Mouse (Mus musculus) C2C12 (cell line): Measurements from ENCODE around the gene Rhd. TPM values are rescaled to one million over a fixed set of nuclear protein-coding genes. Genes with fewer than 3 reads are reported as not detected.
"Not testable (repeated sequence)": the region's sequence is repeated elsewhere in the genome, so short reads cannot be mapped to it uniquely, and the experiment has no call there.

Source experiments
- H3K27me3 ChIP-seq: one replicate; pipeline ENCODE4 v1.6.1; 2011; ENCODE audit not compliant: control insufficient read depth, insufficient read depth, insufficient read length
- H3K36me3 ChIP-seq: one replicate; pipeline ENCODE4 v1.6.1; 2011; ENCODE audit not compliant: control insufficient read depth, insufficient read depth
- H3K4me3 ChIP-seq: one replicate; pipeline ENCODE4 v1.5.1; 2011; ENCODE audit warnings: mild to moderate bottlenecking, control low read depth; ENCODE audit not compliant: poor library complexity, insufficient read depth, severe bottlenecking
- H3K79me2 ChIP-seq: one replicate; pipeline ENCODE4 v1.6.1; 2011; ENCODE audit not compliant: control insufficient read depth, insufficient read depth
- H3K79me3 ChIP-seq: one replicate; pipeline ENCODE4 v1.6.1; 2011; ENCODE audit warnings: low read depth, control low read depth
- H3ac ChIP-seq: one replicate; pipeline ENCODE3; 2011; ENCODE audit warnings: low read depth; ENCODE audit not compliant: control insufficient read depth, insufficient read length
- CEBPB ChIP-seq: IDR thresholded peaks from one replicate; pipeline ENCODE4 v1.6.1; 2011; ENCODE audit warnings: low read depth, mild to moderate bottlenecking, control low read depth, moderate library complexity
- CTCF ChIP-seq: IDR thresholded peaks from one replicate; pipeline ENCODE4 v1.5.1; 2011; ENCODE audit not compliant: control insufficient read depth, insufficient read depth, insufficient read length
- FOSL1 ChIP-seq: IDR thresholded peaks from one replicate; pipeline ENCODE4 v1.8.0; 2011; ENCODE audit warnings: mild to moderate bottlenecking, low read length; ENCODE audit not compliant: poor library complexity, insufficient read depth, severe bottlenecking
- MAX ChIP-seq: IDR thresholded peaks from one replicate; pipeline ENCODE4 v1.6.1; 2011; ENCODE audit warnings: mild to moderate bottlenecking, control low read depth
- MYOD1 ChIP-seq: IDR thresholded peaks from one replicate; pipeline ENCODE4 v1.6.1; 2011; ENCODE audit warnings: low read depth; ENCODE audit not compliant: control insufficient read depth, insufficient read length
- MYOG ChIP-seq: IDR thresholded peaks from one replicate; pipeline ENCODE4 v1.6.1; 2011; ENCODE audit not compliant: control insufficient read depth, insufficient read length; ENCODE audit errors: extremely low read depth
- USF1 ChIP-seq: IDR thresholded peaks from one replicate; pipeline ENCODE4 v1.6.1; 2011; ENCODE audit warnings: low read depth, mild to moderate bottlenecking, control low read depth, moderate library complexity
- polyA plus RNA-seq: library from polyadenylated mRNA; unstranded; fragments of >200 nt; fragmentation: generic; extraction: Trizol; gene quantifications from one replicate; pipeline ENCODE4 v1.2.1, GENCODE M21; 2012; ENCODE audit warnings: missing spikeins

The Rhd gene
- polyA plus RNA-seq, 1 experiment, result 0.14 TPM

- Histone ChIP-seq H3K79me3 (no peaks in the 10 kb centered on the region), H3K36me3 (peaks cover 45% of the 10 kb centered on the region), H3ac (no peak overlapping the region), H3K4me3 (no peak overlapping the region), H3K27me3 (no peaks in the 10 kb centered on the region), H3K79me2 (no peaks in the 10 kb centered on the region)
- TF ChIP-seq CTCF (no peak), CEBPB (no peak), MYOG (no peak), MAX (no peak), USF1 (no peak), MYOD1 (no peak)
Measured at GRCm38 (mm10) chr4:134901126-134901525, 36.8 kb downstream of the Rhd start.

DNA sequence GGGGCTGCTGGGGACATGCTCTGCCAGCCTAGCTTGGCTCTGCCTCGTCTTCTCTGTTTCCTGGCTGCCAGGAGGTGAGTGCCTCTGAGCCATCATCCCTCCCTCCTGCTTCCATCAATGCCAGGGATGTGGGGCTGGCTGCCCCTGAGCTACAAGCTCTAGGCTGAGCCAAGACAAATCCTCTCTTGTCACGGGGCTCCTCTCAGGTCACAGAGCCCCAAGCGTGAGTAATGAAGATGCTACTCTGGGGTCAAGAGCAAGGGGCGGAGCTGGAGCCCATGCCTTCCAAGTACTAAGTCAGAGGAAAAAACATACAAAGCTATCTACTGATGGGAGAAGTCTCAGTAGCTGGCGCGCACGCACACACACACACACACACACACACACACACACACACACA is 38.7 kb downstream of the Rhd start:
- TF ChIP-seq FOSL1, result no peak
- no peak for TF ChIP-seq CEBPB
- no peak for TF ChIP-seq USF1
- no peak for TF ChIP-seq CTCF
- TF ChIP-seq MYOD1, result no peak
- no peak for TF ChIP-seq MYOG
- no peak for TF ChIP-seq MAX
- no peaks in the 10 kb centered on the region for H3K79me3 ChIP-seq
- no peaks in the 10 kb centered on the region for H3K79me2 ChIP-seq
- no peak overlapping the region for H3ac ChIP-seq
- peaks cover 45% of the 10 kb centered on the region for H3K36me3 ChIP-seq
- H3K27me3 ChIP-seq, result no peaks in the 10 kb centered on the region
- no peak overlapping the region for H3K4me3 ChIP-seq

DNA sequence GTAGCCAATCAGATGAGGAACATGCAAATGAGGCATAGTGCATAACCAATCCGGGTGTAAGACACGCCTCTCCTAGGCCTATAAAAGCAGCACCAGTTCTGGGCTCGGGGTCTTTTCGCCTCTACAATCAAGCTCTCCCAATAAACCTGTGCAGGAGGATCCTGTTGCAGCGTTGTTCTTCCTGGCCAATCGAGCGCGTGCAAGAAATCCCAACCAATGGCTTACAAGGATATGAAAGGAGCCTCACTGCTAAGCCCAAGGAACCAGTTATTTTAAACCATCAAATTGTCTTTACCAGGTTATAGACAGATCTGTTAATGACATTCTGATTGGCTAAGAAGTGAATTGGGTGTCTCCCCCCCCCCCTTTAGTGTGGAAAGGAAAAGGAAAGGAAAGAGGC is 47.1 kb downstream of the Rhd start:
- Histone ChIP-seq H3K36me3 (peaks cover 15% of the 10 kb centered on the region), H3K79me2 (peaks cover 28% of the 10 kb centered on the region)
- not testable (repeated sequence) for H3K4me3 ChIP-seq, H3K27me3 ChIP-seq, H3K79me3 ChIP-seq, H3ac ChIP-seq

DNA sequence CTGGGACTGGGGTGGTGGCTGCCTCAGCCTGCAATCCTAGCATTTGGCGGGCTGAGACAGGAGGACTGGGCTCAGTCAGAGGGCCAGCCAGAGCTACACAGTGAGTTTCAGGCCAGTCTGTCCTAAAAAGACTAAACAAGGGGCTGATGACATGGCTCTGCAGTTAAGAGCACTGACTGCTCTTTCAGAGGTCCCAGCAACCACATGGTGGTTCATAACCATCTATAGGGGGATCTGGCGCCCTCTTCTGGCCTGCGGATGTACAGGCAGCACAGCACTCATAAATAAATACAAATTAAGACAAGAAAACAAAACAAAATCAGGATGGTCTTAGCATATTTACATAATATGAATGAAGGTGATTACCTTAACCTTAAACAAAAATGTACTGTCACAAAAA is 49.1 kb downstream of the Rhd start:
- peaks cover 9% of the 10 kb centered on the region for H3K36me3 ChIP-seq
- TF ChIP-seq USF1 (no peak), FOSL1 (no peak), MAX (peak; percentile 71), MYOD1 (no peak), CEBPB (no peak), MYOG (no peak), CTCF (peak; percentile 10)
- H3K27me3 ChIP-seq, result no peaks in the 10 kb centered on the region
- H3K79me3 ChIP-seq, result peaks cover 5% of the 10 kb centered on the region
- peak overlapping the region; percentile 18 for H3ac ChIP-seq
- H3K79me2 ChIP-seq, result peaks cover 28% of the 10 kb centered on the region
- no peak overlapping the region for H3K4me3 ChIP-seq

- TF ChIP-seq CTCF (no peak), MYOG (no peak), CEBPB (no peak), USF1 (no peak), FOSL1 (no peak)
- H3K79me2 ChIP-seq, result peaks cover 28% of the 10 kb centered on the region
Measured at GRCm38 (mm10) chr4:134914122-134914863, 50.0 kb downstream of the Rhd start.

DNA sequence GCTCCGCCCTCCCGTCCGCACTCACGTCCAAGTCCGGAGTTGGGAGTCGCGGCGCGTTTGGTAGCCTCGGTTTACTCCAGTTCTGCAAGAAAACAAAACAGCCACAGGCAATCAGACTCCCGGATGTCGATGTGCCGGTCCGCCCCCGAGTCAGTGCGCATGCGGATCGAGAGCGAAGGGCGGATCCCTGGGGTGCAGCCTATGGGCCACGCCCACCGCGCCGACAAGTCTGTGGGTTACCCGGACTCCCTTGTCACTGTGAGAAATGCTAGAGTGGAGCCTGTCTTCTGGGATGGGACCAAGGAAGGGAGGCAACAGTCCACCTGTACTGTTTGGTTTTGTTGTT is 50.5 kb downstream of the Rhd start, which contains the start of gene Tmem50a:
Gene Tmem50a, minus strand, starts transcription at position 161 of the 346 bp plus-strand sequence.
- Histone ChIP-seq H3K36me3 (no peaks in the 10 kb centered on the region), H3K79me2 (peaks cover 28% of the 10 kb centered on the region), H3ac (peak within 1 kb of the TSS; percentile 71), H3K79me3 (peaks cover 5% of the 10 kb centered on the region), H3K27me3 (no peaks in the 10 kb centered on the region), H3K4me3 (peak within 1 kb of the TSS; percentile 45)
- TF ChIP-seq CTCF (no peak), CEBPB (no peak), MYOD1 (no peak), FOSL1 (no peak), MYOG (no peak), MAX (no peak)

More at GRCm38 (mm10) chr4:134914122-134914863, 50.0 kb downstream of the Rhd start:
- H3K27me3 ChIP-seq, result no peaks in the 10 kb centered on the region
- H3ac ChIP-seq, result peak overlapping the region; percentile 71
- peaks cover under 1% of the 10 kb centered on the region for H3K36me3 ChIP-seq
- peak overlapping the region; percentile 45 for H3K4me3 ChIP-seq
- H3K79me3 ChIP-seq, result peaks cover 5% of the 10 kb centered on the region
